Mouse (Mus musculus) kidney, postnatal 14 days (tissue): Measurements from ENCODE around the gene Atp6v0b.

Source experiments
- DNase-seq: peaks from one replicate; pipeline ENCODE4 v3.0.0; 2022; ENCODE audit warnings: mixed read lengths

Gene Atp6v0b

GRCm38 (mm10) chr4:117834845-117835530 is 52.1 kb downstream of the Atp6v0b start:
- DNase-seq: peak; percentile 82

- DNase-seq: no peak
Measured at GRCm38 (mm10) chr4:117834457-117834844, 52.7 kb downstream of the Atp6v0b start, which contains the start of gene Slc6a9. Slc6a9 (plus strand) TSS chr4:117834506.
